Mouse (Mus musculus) MEL (cell line): ENCODE data around the gene Fam166b. TPM values are rescaled to one million over a fixed set of nuclear protein-coding genes. Genes with fewer than 3 reads are reported as not detected.

Experiments
- DNase-seq: peaks from one replicate; pipeline ENCODE4 v3.0.0; 2011; ENCODE audit warnings: low read depth, low spot score
- H3K27ac ChIP-seq: 2 replicates; pipeline ENCODE4 v1.5.1; 2012; ENCODE audit warnings: low read depth, mild to moderate bottlenecking, control low read depth, low read length, moderate library complexity; ENCODE audit not compliant: control insufficient read depth
- H3K27me3 ChIP-seq, 2 experiments: fragments of 150-350 bp in 1 of 2; sonication (generic) in 1 of 2; 2 replicates each; pipeline ENCODE4 v1.6.1; 2012; ENCODE audit warnings: low read length in 2 of 2, mild to moderate bottlenecking in 2 of 2, improper control_type of control experiment in 1 of 2, moderate library complexity in 1 of 2; ENCODE audit not compliant: insufficient read depth in 2 of 2, control insufficient read depth in 1 of 2
- H3K36me3 ChIP-seq, 2 experiments: 2 replicates each; pipeline ENCODE4 v1.6.1; 2012 to 2014; ENCODE audit warnings: low read length in 2 of 2, improper control_type of control experiment in 1 of 2, inconsistent platforms in 1 of 2, mild to moderate bottlenecking in 1 of 2; ENCODE audit not compliant: insufficient read depth in 2 of 2, control insufficient read depth in 1 of 2
- H3K4me1 ChIP-seq, 2 experiments: fragments of 150-350 bp in 1 of 2; sonication (generic) in 1 of 2; 2 replicates each; pipeline ENCODE4 v1.6.1; 2012; ENCODE audit warnings: low read length in 2 of 2, improper control_type of control experiment in 1 of 2, mild to moderate bottlenecking in 1 of 2; ENCODE audit not compliant: insufficient read depth in 2 of 2, control insufficient read depth in 1 of 2
- H3K4me3 ChIP-seq, 2 experiments: fragments of 150-350 bp in 1 of 2; sonication (generic) in 1 of 2; 2 replicates each; pipeline ENCODE4 v1.5.1; 2012; ENCODE audit warnings: low read depth in 2 of 2, low read length in 2 of 2, mild to moderate bottlenecking in 2 of 2, moderate library complexity in 2 of 2, control low read depth in 1 of 2, improper control_type of control experiment in 1 of 2; ENCODE audit not compliant: control insufficient read depth in 1 of 2, insufficient read depth in 1 of 2
- H3K79me2 ChIP-seq: 2 replicates; pipeline ENCODE4 v1.6.1; 2012; ENCODE audit warnings: mild to moderate bottlenecking, low read length, moderate library complexity; ENCODE audit not compliant: control insufficient read depth, poor library complexity, insufficient read depth
- H3K9ac ChIP-seq: 2 replicates; pipeline ENCODE4 v1.6.1; 2012; ENCODE audit warnings: low read depth, mild to moderate bottlenecking, control low read depth, low read length, moderate library complexity; ENCODE audit not compliant: control insufficient read depth, poor library complexity, severe bottlenecking
- H3K9me3 ChIP-seq: fragments of 150-350 bp; sonication (generic); replicated peaks from 2 replicates; pipeline ENCODE4 v1.6.1; 2012; ENCODE audit warnings: mild to moderate bottlenecking, low read length, improper control_type of control experiment, moderate library complexity; ENCODE audit not compliant: insufficient read depth
- BHLHE40 ChIP-seq: IDR thresholded peaks from 2 replicates; pipeline ENCODE4 v1.6.1; 2012; ENCODE audit warnings: low read depth, mild to moderate bottlenecking, inconsistent platforms, low read length, improper control_type of control experiment, borderline replicate concordance
- CHD1 ChIP-seq: IDR thresholded peaks from 2 replicates; pipeline ENCODE4 v1.6.1; 2012; ENCODE audit warnings: low read depth, mild to moderate bottlenecking, inconsistent platforms, low read length, improper control_type of control experiment
- CTCF ChIP-seq, 3 experiments: IDR thresholded peaks in 2 of 3; conservative IDR thresholded peaks in 1 of 3; 2 replicates each; pipeline ENCODE4 v1.5.1; 2011 to 2012; ENCODE audit warnings: low read length in 3 of 3, low read depth in 2 of 3, mild to moderate bottlenecking in 2 of 3, improper control_type of control experiment in 1 of 3, inconsistent platforms in 1 of 3, mixed read lengths in 1 of 3, moderate library complexity in 1 of 3; ENCODE audit not compliant: control insufficient read depth in 1 of 3, insufficient read depth in 1 of 3, poor library complexity in 1 of 3, severe bottlenecking in 1 of 3
- E2F4 ChIP-seq: IDR thresholded peaks from 2 replicates; pipeline ENCODE4 v1.6.1; 2011; ENCODE audit warnings: low read depth, low read length, improper control_type of control experiment, borderline replicate concordance
- ELF1 ChIP-seq: IDR thresholded peaks from 2 replicates; pipeline ENCODE4 v1.6.1; 2014; ENCODE audit warnings: low read depth, mild to moderate bottlenecking, inconsistent platforms, low read length, improper control_type of control experiment, moderate library complexity
- EP300 ChIP-seq, 2 experiments: IDR thresholded peaks; 2 replicates each; pipeline ENCODE4 v1.6.1; 2011; ENCODE audit warnings: improper control_type of control experiment in 2 of 2, low read length in 2 of 2, low read depth in 1 of 2, mild to moderate bottlenecking in 1 of 2
- ETS1 ChIP-seq: IDR thresholded peaks from 2 replicates; pipeline ENCODE4 v1.6.1; 2012; ENCODE audit warnings: low read depth, mild to moderate bottlenecking, inconsistent platforms, low read length, improper control_type of control experiment, moderate library complexity
- GABPA ChIP-seq: IDR thresholded peaks from 2 replicates; pipeline ENCODE4 v1.6.1; 2012; ENCODE audit warnings: low read depth, mild to moderate bottlenecking, inconsistent platforms, low read length, improper control_type of control experiment, moderate library complexity
- GATA1 ChIP-seq: IDR thresholded peaks from 2 replicates; pipeline ENCODE4 v1.6.1; 2011; ENCODE audit warnings: low read depth, low read length, improper control_type of control experiment
- HCFC1 ChIP-seq: IDR thresholded peaks from 2 replicates; pipeline ENCODE4 v1.6.1; 2012; ENCODE audit warnings: low read depth, mild to moderate bottlenecking, inconsistent platforms, low read length, improper control_type of control experiment, moderate library complexity
- KAT2A ChIP-seq: conservative IDR thresholded peaks from 2 replicates; pipeline ENCODE4 v1.6.1; 2012; ENCODE audit warnings: low read depth, low read length, improper control_type of control experiment, inconsistent platforms
- MAFK ChIP-seq: IDR thresholded peaks from 2 replicates; pipeline ENCODE4 v1.6.1; 2011; ENCODE audit warnings: low read depth, mild to moderate bottlenecking, low read length, improper control_type of control experiment, borderline replicate concordance
- MEF2A ChIP-seq: IDR thresholded peaks from 2 replicates; pipeline ENCODE4 v1.6.1; 2014; ENCODE audit warnings: low read depth, mild to moderate bottlenecking, inconsistent platforms, low read length, improper control_type of control experiment; ENCODE audit not compliant: poor library complexity, insufficient replicate concordance, severe bottlenecking; ENCODE audit errors: extremely low read depth
- NRF1 ChIP-seq: IDR thresholded peaks from 2 replicates; pipeline ENCODE4 v1.6.1; 2014; ENCODE audit warnings: low read depth, mild to moderate bottlenecking, inconsistent platforms, low read length, improper control_type of control experiment, moderate library complexity; ENCODE audit not compliant: poor library complexity, insufficient read depth, severe bottlenecking
- POLR2A ChIP-seq, 2 experiments: IDR thresholded peaks; 2 replicates each; pipeline ENCODE4 v1.6.1; 2011 to 2012; ENCODE audit warnings: low read length in 2 of 2, mild to moderate bottlenecking in 2 of 2, control low read depth in 1 of 2, improper control_type of control experiment in 1 of 2, low read depth in 1 of 2, moderate library complexity in 1 of 2; ENCODE audit not compliant: control insufficient read depth in 1 of 2, insufficient read depth in 1 of 2, poor library complexity in 1 of 2
- POLR2AphosphoS2 ChIP-seq: IDR thresholded peaks from 2 replicates; pipeline ENCODE4 v1.6.1; 2011; ENCODE audit warnings: low read length, improper control_type of control experiment
- POLR2AphosphoS5 ChIP-seq: IDR thresholded peaks from 2 replicates; pipeline ENCODE4 v1.6.1; 2012; ENCODE audit warnings: low read depth, borderline replicate concordance, mild to moderate bottlenecking, inconsistent platforms, low read length, moderate library complexity, mixed read lengths
- RAD21 ChIP-seq: IDR thresholded peaks from 2 replicates; pipeline ENCODE4 v1.6.1; 2011; ENCODE audit warnings: mild to moderate bottlenecking, low read depth, low read length, improper control_type of control experiment
- RCOR1 ChIP-seq: IDR thresholded peaks from 2 replicates; pipeline ENCODE4 v1.6.1; 2012; ENCODE audit warnings: low read depth, mild to moderate bottlenecking, inconsistent platforms, low read length, improper control_type of control experiment
- TAL1 ChIP-seq: IDR thresholded peaks from 2 replicates; pipeline ENCODE4 v1.6.1; 2012; ENCODE audit warnings: mild to moderate bottlenecking, inconsistent platforms, low read length, moderate library complexity, mixed read lengths
- TBP ChIP-seq: IDR thresholded peaks from 2 replicates; pipeline ENCODE4 v1.8.0; 2011; ENCODE audit warnings: low read depth, low read length, improper control_type of control experiment
- TCF12 ChIP-seq: IDR thresholded peaks from 2 replicates; pipeline ENCODE4 v1.6.1; 2014; ENCODE audit warnings: low read depth, mild to moderate bottlenecking, inconsistent platforms, low read length, improper control_type of control experiment, moderate library complexity
- USF2 ChIP-seq, 2 experiments: IDR thresholded peaks; 2 replicates each; pipeline ENCODE4 v1.6.1; 2011 to 2012; ENCODE audit warnings: improper control_type of control experiment in 2 of 2, low read length in 2 of 2, borderline replicate concordance in 1 of 2, inconsistent platforms in 1 of 2, low read depth in 1 of 2, mild to moderate bottlenecking in 1 of 2; ENCODE audit not compliant: insufficient read depth in 1 of 2
- ZC3H11A ChIP-seq: IDR thresholded peaks from 2 replicates; pipeline ENCODE4 v1.6.1; 2012; ENCODE audit warnings: low read depth, mild to moderate bottlenecking, inconsistent platforms, low read length, improper control_type of control experiment
- ZKSCAN1 ChIP-seq: IDR thresholded peaks from 2 replicates; pipeline ENCODE4 v1.6.1; 2012; ENCODE audit warnings: low read depth, mild to moderate bottlenecking, inconsistent platforms, low read length, improper control_type of control experiment, moderate library complexity
- ZMIZ1 ChIP-seq: IDR thresholded peaks from 2 replicates; pipeline ENCODE4 v1.6.1; 2012; ENCODE audit warnings: low read depth, mild to moderate bottlenecking, inconsistent platforms, low read length, improper control_type of control experiment, moderate library complexity
- polyA plus RNA-seq, 2 experiments: library from polyadenylated mRNA; stranded (reverse) in 1 of 2; unstranded in 1 of 2; fragments of >175 nt in 1 of 2; fragments of >200 nt in 1 of 2; gene quantifications; 2 replicates each; pipeline versions ENCODE4 v1.2.1 to v1.2.4; 2012; ENCODE audit warnings: low replicate concordance in 2 of 2, low read depth in 1 of 2; ENCODE audit not compliant: insufficient read length in 2 of 2, insufficient read depth in 1 of 2, missing spikeins in 1 of 2
- total RNA-seq: library from RNA; depleted of rRNA; stranded (reverse); fragments of 300-350 nt; gene quantifications from 2 replicates; pipeline ENCODE4 v1.2.3, GENCODE M21; 2012

Fam166b gene
- total and polyA plus RNA-seq, 3 experiments: not detected

DNA sequence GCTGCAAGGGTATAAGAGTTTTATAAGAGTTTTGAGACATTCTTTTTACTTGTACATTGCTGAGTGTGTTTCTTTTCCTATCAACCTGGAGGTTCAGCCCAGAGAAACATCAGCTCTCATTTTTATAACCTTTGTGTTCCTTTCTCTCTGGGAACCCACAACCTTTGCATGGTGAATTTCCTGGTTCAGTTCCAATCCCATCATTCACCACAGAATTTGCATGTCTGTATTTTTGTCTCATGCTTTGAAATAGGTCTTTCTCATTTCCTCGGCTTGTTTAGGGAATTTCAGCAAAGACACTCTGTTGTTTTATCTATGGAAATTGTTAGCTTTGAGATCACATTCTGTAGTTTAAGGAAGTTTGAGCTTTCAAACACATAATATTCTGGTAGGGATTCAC lies 44.7 kb upstream of the Fam166b start:
- Histone ChIP-seq H3K9me3 (no peaks in the 10 kb centered on the region), H3K4me1 (peaks cover 0 to 4% of the 10 kb centered on the region in 2 experiments; a peak in 2 of 4 replicates), H3K4me3 (no peak overlapping the region), H3K27ac (no peak overlapping the region), H3K27me3 (no peaks in the 10 kb centered on the region), H3K79me2 (no peaks in the 10 kb centered on the region), H3K36me3 (no peaks in the 10 kb centered on the region), H3K9ac (no peak overlapping the region)
- TF ChIP-seq GATA1 (no peak), TAL1 (no peak), ZKSCAN1 (no peak), ZC3H11A (no peak), KAT2A (no peak), MAFK (no peak), POLR2AphosphoS2 (no peak), GABPA (no peak), TBP (no peak), ETS1 (no peak), EP300 (IDR thresholded peaks at IDR 0.05; ENCODE audit: low read depth in 1 of 2, low read length in 2 of 2) (no peak), TCF12 (no peak), USF2 (IDR thresholded peaks at IDR 0.05; ENCODE audit: borderline replicate concordance in 1 of 2, insufficient read depth in 1 of 2, low read depth in 1 of 2, low read length in 2 of 2) (no peak), NRF1 (no peak), MEF2A (no peak), POLR2AphosphoS5 (no peak), POLR2A (IDR thresholded peaks at IDR 0.05; ENCODE audit: control insufficient read depth in 1 of 2, insufficient read depth in 1 of 2, low read depth in 1 of 2, low read length in 2 of 2, poor library complexity in 1 of 2) (no peak), CTCF (IDR thresholded peaks at IDR 0.05 in 2 of 3, conservative IDR thresholded peaks at IDR 0.05 in 1 of 3; ENCODE audit: control insufficient read depth in 1 of 3, insufficient read depth in 1 of 3, low read depth in 2 of 3, low read length in 3 of 3, poor library complexity in 1 of 3, severe bottlenecking in 1 of 3) (no peak), E2F4 (no peak)
- no peak for DNase-seq

- Histone ChIP-seq H3K27me3 (no peaks in the 10 kb centered on the region), H3K27ac (no peak overlapping the region), H3K36me3 (no peaks in the 10 kb centered on the region), H3K4me1 (no peaks in the 10 kb centered on the region), H3K4me3 (no peak overlapping the region), H3K9me3 (no peaks in the 10 kb centered on the region), H3K79me2 (no peaks in the 10 kb centered on the region), H3K9ac (no peak overlapping the region)
- TF ChIP-seq E2F4 (no peak), USF2 (IDR thresholded peaks at IDR 0.05; ENCODE audit: borderline replicate concordance in 1 of 2, insufficient read depth in 1 of 2, low read depth in 1 of 2, low read length in 2 of 2) (no peak), BHLHE40 (no peak), RCOR1 (no peak), ELF1 (no peak), TBP (no peak), GABPA (no peak), RAD21 (no peak), CTCF (IDR thresholded peaks at IDR 0.05 in 2 of 3, conservative IDR thresholded peaks at IDR 0.05 in 1 of 3; ENCODE audit: control insufficient read depth in 1 of 3, insufficient read depth in 1 of 3, low read depth in 2 of 3, low read length in 3 of 3, poor library complexity in 1 of 3, severe bottlenecking in 1 of 3) (no peak), CHD1 (no peak), ZMIZ1 (no peak), POLR2A (IDR thresholded peaks at IDR 0.05; ENCODE audit: control insufficient read depth in 1 of 2, insufficient read depth in 1 of 2, low read depth in 1 of 2, low read length in 2 of 2, poor library complexity in 1 of 2) (no peak), NRF1 (no peak), HCFC1 (no peak)
- no peak for DNase-seq
Observed at GRCm38 (mm10) chr4:43470301-43470700, 41.4 kb upstream of the Fam166b start.
